Mouse (Mus musculus) large intestine, adult 2 months (tissue): ENCODE measurements around the gene Ifit2. TPM values are rescaled to one million over a fixed set of nuclear protein-coding genes. Genes with fewer than 3 reads are reported as not detected.
"Not testable (repeated sequence)": the region's sequence is repeated elsewhere in the genome, so short reads cannot be mapped to it uniquely, and the experiment has no call there.

Experiments used
- DNase-seq: peaks from one replicate; pipeline ENCODE4 v3.0.0-alpha.2; 2012; ENCODE audit warnings: low read depth, low spot score
- WGBS: fragments of 180-500 bp; shearing (Covaris S2); methylation state at CpG from one replicate; pipeline ENCODE4 v1.1.7; 2018; 5-methylcytosine and 5-hydroxymethylcytosine counted together
- polyA plus RNA-seq: library from polyadenylated mRNA; depleted of rRNA; stranded (reverse); fragments of >200 nt; gene quantifications from 2 replicates; pipeline ENCODE4 v1.2.3, GENCODE M21; 2012; rRNA removed

Ifit2 gene
- polyA plus RNA-seq, 1 experiment, result 0.63 TPM

DNA sequence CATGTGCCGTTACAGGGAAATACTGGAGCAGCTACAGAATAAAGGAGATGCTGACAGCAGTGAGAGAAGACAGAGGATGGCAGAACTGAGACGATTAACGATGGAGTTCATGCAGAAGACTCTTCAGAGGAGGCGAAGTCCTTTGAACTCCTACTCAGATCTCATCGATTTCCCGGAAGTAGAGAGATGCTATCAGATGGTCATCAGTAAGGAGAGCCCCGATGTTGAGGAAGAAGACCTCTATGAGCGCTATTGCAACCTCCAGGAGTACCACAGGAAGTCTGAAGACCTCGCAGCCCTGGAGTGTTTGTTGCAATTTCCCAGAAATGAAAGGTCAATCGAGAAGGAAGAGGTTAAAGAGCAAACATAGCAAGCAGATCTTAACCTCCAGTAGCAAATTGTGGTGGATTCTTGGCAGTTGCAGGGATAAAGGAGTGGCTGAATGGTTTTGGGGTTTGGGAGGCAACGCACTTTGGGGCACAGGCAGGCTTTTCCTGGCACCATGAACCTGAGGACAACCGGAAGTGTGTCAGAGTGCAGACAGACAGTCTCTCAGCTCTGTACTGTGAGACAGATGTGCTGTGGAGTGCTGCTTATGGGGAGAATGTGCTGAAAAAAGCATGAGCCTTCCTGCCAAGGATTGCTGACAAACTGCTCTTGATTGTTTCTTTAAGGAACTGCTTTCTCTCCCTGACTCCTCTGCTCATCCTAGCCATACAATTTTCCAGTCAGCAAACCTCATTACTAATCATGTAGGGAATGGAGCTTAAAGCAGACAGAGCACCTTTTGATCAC is 37.6 kb downstream of the Ifit2 start:
- 53% methylated on average over 7 of the region's 12 CpGs for WGBS
- DNase-seq, result not testable (repeated sequence)

DNA sequence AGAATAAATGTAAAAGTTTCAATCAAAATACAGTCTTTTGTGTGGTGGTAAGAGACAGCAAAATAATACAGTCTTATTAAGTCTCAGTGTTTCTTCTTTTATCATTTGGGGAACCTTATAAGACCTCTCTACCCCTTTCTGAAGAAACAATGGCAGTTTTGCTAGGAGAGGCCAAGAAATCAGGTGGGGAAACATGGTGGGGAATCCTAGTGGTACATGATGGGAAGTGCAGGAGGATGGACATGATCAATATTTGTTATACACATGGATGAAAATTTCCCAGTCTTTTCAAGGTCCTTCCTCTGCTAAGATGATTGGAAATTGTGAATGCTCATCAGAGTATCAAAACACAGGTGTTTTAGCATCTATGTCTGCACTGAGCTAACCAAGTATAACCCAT is 38.5 kb downstream of the Ifit2 start:
- DNase-seq, result no peak

DNA sequence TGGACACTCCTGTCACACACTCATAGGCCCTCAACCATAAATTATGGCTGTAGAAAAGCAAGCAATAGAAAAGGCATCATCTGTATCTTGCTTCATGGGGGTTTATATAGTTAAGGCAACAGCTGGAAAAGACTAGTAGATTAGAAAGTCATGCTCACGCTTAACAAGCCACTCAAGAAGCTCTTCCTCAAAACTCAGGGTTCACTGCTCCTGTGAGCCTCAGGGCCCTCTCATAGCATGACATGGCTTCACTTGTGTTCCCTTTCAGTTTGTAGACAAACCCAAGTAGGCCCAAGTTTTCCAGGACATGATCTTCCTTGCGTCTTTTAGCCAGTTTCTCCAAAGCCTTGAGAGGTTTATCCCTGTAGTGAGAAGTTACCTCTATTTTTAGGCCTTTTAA is 43.0 kb downstream of the Ifit2 start:
- no peak for DNase-seq
- WGBS, result 94% methylated on average over 2 of the region's 2 CpGs

DNA sequence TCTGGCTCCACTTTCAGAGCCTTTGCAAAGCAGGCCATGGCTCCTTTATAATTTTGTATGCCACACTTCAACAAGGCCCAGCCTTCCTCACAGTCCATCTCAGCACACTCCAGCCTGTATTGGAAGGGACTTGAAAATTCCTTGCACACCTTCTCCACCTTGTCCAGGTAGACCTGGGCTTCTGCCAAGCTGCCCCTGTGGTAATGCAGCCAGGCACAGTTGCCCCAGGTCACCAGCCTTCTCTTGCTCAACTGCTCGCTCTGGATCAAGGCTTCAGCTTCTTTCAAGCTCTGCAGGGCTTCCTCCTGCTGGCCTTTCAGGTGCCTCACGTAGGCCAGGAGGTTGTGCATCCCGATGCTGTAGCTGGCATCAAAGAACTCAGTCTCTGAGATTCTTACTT is 44.0 kb downstream of the Ifit2 start:
- 91% methylated on average over 3 of the region's 3 CpGs for WGBS
- DNase-seq, result not testable (repeated sequence)

DNA sequence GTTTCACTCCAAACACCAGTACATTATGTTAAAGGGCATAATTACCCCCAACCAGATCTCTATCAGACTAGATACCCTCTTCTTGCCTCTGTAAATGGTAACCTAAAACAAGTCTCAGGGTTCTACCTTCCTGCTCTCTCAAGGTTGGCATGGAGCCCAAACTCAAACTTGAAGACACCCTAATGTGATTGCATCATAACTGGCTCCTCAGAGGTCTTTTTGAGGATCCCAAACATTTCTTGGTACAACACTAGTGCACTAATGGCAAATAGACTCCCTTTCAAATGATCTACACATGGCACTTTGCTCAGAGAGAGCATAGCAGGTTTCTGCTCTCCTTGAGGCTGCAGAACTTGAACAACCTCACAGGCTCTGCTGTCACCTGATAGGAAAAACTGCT is 46.3 kb downstream of the Ifit2 start:
- DNase-seq, result no peak

DNA sequence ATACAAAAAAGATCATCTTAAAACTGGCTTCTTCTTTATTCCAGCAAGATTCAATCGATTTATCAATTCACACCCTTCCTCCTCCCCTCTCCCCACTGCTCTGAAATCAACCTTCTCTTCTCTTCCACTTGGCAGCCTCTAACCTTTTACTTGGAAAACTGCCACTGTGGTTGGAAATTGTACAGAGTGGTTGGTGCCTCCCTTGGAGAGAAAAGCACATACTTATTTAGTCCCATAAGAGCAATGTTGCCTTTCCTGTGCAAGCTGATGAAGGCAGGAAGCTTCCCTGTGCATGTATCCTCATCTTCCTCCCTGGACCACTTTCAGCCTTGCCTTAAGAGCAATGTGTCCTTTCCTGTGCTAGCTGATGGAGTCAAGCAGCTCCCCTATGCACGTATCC is 47.8 kb downstream of the Ifit2 start:
- no peak for DNase-seq
- 56% methylated on average over 2 of the region's 2 CpGs for WGBS

DNA sequence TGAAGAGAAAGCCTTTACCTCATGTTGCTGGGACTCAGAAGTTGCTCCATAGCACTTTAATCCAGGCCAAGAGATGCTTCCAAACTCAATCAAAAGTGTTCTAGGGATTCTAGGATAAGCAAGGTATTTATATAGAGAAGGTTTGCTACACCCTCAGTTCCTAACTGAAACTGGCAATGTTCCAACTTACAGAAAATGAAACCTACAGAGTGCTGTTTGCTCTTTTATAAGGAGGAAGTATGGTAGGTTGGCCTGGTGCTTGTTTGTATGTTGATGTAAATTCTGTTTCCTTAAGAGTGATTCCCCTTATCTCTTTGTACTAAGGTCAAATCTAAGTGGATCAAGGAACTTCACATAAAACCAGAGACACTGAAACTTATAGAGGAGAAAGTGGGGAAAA is 48.8 kb downstream of the Ifit2 start:
- DNase-seq, result peak; percentile 86

DNA sequence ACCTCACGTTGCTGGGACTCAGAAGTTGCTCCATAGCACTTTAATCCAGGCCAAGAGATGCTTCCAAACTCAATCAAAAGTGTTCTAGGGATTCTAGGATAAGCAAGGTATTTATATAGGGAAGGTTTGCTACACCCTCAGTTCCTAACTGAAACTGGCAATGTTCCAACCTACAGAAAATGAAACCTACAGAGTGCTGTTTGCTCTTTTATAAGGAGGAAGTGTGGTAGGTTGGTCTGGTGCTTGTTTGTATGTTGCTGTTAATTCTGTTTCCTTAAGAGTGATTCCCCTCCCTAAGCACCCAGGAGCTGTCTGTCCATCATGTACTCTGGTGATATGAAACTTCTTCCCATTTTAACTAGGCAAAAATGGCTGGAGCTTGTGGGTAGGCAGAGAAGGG is 51.4 kb downstream of the Ifit2 start, which contains the start of gene Ifit1bl1:
TSS of gene Ifit1bl1 (minus strand) at position 69 of the 400 bp plus-strand sequence.
- peak; percentile 76 for DNase-seq
- 28% methylated on average over 1 of the region's 1 CpGs for WGBS

DNA sequence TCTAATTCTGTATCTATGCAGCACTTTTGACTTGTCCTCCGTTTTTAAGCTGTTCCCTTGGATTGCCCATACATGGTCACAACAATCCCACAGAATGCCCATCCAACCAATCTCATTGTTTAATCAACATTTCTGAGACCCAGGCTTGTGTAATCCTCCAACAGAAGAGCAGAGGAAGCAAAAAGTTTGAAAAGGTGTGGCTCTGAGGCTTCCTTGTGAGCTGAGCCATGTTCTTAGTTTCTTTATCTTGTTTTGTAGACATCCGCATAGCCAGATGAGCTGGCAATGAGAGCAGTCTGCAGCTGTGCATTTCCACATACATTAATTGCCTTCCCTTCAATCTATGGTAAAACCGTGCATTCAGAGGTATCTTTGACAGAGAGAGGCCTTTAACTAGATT is 55.0 kb downstream of the Ifit2 start:
- DNase-seq, result no peak
- 91% methylated on average over 3 of the region's 3 CpGs for WGBS

DNA sequence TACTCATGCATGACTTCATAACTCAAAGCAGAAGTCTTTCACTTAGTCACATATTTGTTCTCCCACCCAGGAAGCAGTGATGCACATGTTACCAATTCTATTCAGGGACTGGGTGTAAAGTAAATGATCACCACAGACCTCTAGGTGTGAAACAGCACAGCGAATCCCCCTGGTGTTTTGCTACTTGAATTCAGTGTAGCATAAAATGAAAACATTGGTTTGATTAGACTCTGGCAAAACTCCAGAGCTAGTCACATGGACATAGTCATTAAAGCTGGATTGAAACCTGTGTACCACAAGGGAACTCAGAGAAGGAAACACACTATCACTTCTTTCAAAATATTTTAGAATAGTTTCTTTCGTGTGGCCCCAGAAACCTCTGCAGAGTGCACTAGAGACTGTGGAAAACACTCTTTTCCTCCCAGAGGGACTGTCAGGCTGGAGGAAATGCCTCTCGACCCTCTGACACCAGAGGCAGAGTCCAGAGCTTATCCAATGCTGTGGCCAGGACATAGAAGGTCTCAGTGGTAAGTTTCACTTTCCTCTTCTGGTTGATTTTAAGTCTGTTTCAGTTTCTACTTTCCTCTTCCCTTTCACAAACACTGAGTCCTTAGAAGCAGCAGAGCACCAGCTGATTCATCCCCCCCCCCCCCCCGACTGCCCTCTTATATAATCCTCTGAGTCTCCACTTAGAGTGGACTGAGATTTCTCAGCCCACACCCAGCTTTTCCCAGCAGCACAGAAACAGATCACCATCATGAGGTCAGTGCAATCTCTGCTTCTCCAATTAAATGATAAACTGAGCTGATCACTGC is 57.0 kb downstream of the Ifit2 start, which contains the start of gene Ifit3b:
TSS of gene Ifit3b (plus strand) at position 734 of the 815 bp plus-strand sequence.
- 17% methylated on average over 4 of the region's 4 CpGs for WGBS
- not testable (repeated sequence) for DNase-seq

DNA sequence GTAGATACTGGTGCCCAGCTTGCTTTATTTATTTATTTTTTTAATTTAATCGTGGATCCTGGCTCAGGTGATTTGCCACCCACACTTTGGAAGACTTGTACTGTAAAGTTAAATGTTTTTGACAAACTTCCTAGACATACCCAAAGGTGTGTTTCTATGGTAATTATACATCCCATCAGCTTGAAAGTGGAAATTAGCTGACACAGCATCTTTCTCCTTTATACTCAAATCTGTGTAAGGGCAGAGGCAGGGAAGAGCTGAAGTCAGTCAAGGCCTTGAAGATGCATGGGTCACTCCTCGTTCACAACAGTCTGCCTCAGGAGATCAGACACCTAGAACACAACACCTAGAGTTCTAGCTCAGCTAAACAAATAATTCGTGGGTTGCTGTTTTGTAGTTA is 59.6 kb downstream of the Ifit2 start:
- not testable (repeated sequence) for DNase-seq
- 77% methylated on average over 3 of the region's 3 CpGs for WGBS

DNA sequence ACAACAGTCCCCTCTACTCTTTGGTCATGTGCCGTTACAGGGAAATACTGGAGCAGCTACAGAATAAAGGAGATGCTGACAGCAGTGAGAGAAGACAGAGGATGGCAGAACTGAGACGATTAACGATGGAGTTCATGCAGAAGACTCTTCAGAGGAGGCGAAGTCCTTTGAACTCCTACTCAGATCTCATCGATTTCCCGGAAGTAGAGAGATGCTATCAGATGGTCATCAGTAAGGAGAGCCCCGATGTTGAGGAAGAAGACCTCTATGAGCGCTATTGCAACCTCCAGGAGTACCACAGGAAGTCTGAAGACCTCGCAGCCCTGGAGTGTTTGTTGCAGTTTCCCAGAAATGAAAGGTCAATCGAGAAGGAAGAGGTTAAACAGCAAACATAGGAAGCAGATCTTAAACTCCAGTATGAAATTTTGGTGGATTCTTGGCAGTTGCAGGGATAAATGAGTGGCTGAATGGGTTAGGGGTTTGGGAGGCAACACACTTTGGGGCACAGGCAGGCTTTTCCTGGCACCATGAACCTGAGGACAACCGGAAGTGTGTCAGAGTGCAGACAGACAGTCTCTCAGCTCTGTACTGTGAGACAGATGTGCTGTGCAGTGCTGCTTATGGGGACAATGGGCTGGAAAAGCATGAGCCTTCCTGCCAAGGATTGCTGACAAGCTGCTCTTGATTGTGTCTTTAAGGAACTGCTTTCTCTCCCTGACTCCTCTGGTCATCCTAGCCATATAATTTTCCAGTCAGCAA is 61.9 kb downstream of the Ifit2 start:
- DNase-seq, result not testable (repeated sequence)
- 78% methylated on average over 6 of the region's 11 CpGs for WGBS

DNA sequence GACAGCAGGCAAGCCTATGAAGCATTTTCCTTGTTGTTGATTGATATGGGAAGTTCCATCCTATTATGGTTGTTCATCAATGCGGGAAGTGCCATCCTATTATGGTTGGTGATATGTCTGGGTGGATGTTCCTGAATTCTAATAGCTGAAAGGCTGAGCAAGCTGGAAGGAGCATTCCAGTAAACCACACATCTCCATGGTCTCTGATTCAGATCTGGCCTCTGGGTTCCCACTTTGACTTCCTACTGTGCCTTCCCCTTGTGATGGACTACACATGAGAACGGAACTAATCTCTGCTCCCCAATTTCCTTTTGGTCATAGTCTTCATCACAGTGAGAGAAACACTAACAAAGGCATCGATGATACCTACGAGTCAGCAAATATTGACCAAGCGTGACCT is 70.4 kb downstream of the Ifit2 start:
- 72% methylated on average over 5 of the region's 5 CpGs for WGBS

DNA sequence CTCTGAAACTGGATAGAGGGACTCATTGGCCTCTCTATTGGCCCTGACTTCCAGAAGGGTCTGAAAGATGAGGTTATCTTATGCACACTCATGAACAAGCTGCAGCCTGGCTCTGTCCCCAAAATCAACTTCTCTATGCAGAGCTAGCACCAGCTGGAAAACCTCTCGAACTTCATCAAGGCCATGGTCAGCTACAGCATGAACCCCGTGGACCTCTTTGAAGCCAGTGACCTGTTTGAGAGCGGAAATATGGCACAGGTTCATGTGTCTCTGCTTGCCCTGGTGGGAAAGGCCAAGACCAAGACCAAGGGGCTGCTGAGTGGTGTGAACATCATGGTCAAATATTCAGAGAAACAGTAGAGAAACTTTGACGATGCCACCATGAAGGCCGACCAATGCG is 73.3 kb downstream of the Ifit2 start:
- 95% methylated on average over 6 of the region's 6 CpGs for WGBS

More for the DNA sequence above, 70.4 kb downstream of the Ifit2 start:
- DNase-seq, result no peak

DNA sequence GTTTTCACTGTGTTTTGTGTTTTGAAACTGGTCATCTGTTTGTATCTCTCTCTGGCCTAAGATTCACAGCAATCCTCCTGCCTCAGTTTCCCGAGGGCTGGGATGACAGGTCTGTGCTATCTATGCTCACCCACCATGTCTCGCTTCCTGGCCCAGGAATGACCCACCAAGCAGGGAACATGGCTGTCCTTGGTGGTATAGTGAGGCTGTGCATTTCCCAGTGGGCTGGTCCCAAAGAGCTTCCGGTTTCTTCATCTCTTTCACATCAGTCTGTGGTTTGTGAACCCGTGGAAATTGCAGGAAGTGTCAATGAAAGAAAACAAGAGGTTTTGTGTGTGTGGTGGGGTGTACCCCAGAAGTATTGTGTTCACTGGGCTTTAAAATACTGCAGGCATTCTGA is 74.2 kb downstream of the Ifit2 start:
- WGBS, result 83% methylated on average over 4 of the region's 4 CpGs
- no peak for DNase-seq

More for the DNA sequence above, 73.3 kb downstream of the Ifit2 start:
- DNase-seq, result no peak

Other genes with a start within 250 kb of the Ifit2 start
- gene Ch25h, start 75.5 kb upstream of the Ifit2 start, polyA plus RNA-seq, result 4.1 and 4.6 TPM in 2 replicates
- gene Lipa, start 23.2 kb upstream of the Ifit2 start, polyA plus RNA-seq, result 14.4 and 19.0 TPM in 2 replicates
- gene Ifit3, start 32.8 kb downstream of the Ifit2 start, polyA plus RNA-seq, result 3.0 and 3.9 TPM in 2 replicates
- gene Ifit1bl1, start 51.3 kb downstream of the Ifit2 start, polyA plus RNA-seq, result 31.2 and 37.2 TPM in 2 replicates
- 0.85 and 0.92 TPM in 2 replicates for gene Ifit3b, start 57.3 kb downstream of the Ifit2 start, polyA plus RNA-seq
- 8.8 and 11.3 TPM in 2 replicates for gene Ifit1bl2, start 90.0 kb downstream of the Ifit2 start, polyA plus RNA-seq
- gene Ifit1, start 90.2 kb downstream of the Ifit2 start, polyA plus RNA-seq, result 13.4 and 19.4 TPM in 2 replicates
- gene Slc16a12, start 196.6 kb downstream of the Ifit2 start, polyA plus RNA-seq, result 0.68 and 2.3 TPM in 2 replicates